Mouse (Mus musculus) liver, adult 2 months (tissue): ENCODE data around the gene Dlg2. TPM values are rescaled to one million over a fixed set of nuclear protein-coding genes. Genes with fewer than 3 reads are reported as not detected.

Experiments
- DNase-seq: peaks from one replicate; pipeline ENCODE4 v3.0.0-alpha.2; 2011; ENCODE audit warnings: low read depth, low spot score; ENCODE audit errors: extremely low read depth
- H3K27ac ChIP-seq: fragments of 200-500 bp; replicated peaks from 2 replicates; pipeline ENCODE4 v1.5.1; 2012; ENCODE audit warnings: low read depth, mild to moderate bottlenecking, control low read depth, inconsistent platforms, low read length; ENCODE audit not compliant: insufficient read depth
- H3K27me3 ChIP-seq: fragments of 200-500 bp; 2 replicates; pipeline ENCODE4 v1.6.1; 2012; ENCODE audit warnings: mild to moderate bottlenecking, moderate library complexity, low read length, inconsistent platforms; ENCODE audit not compliant: control insufficient read depth, insufficient read depth
- H3K36me3 ChIP-seq: fragments of 200-500 bp; 2 replicates; pipeline ENCODE4 v1.6.1; 2012; ENCODE audit warnings: low read length, inconsistent platforms; ENCODE audit not compliant: control insufficient read depth, insufficient read depth
- H3K4me1 ChIP-seq: fragments of 200-500 bp; 2 replicates; pipeline ENCODE4 v1.6.1; 2011; ENCODE audit warnings: low read length; ENCODE audit not compliant: control insufficient read depth, insufficient read depth
- H3K4me3 ChIP-seq: fragments of 200-500 bp; 2 replicates; pipeline ENCODE4 v1.5.1; 2011; ENCODE audit warnings: low read depth, mild to moderate bottlenecking, control low read depth, low read length, moderate library complexity; ENCODE audit not compliant: insufficient read depth
- H3K79me2 ChIP-seq: fragments of 200-500 bp; 2 replicates; pipeline ENCODE4 v1.6.1; 2012; ENCODE audit warnings: inconsistent platforms, mild to moderate bottlenecking, low read length, moderate library complexity; ENCODE audit not compliant: control insufficient read depth, insufficient read depth
- H3K9ac ChIP-seq: fragments of 200-500 bp; 2 replicates; pipeline ENCODE4 v1.6.1; 2012; ENCODE audit warnings: low read depth, mild to moderate bottlenecking, control low read depth, inconsistent platforms, low read length
- CTCF ChIP-seq: fragments of 200-500 bp; IDR thresholded peaks from 2 replicates; pipeline ENCODE4 v1.5.1; 2011; ENCODE audit warnings: low read depth, low read length, control low read depth
- POLR2A ChIP-seq: fragments of 200-500 bp; IDR thresholded peaks from 2 replicates; pipeline ENCODE4 v1.6.1; 2011; ENCODE audit warnings: low read length, control low read depth; ENCODE audit not compliant: insufficient read depth; ENCODE audit errors: extremely low read depth
- WGBS: fragments of 180-500 bp; shearing (Covaris S2); methylation state at CpG from one replicate; pipeline ENCODE4 v1.1.7; 2018; 5-methylcytosine and 5-hydroxymethylcytosine counted together
- polyA plus RNA-seq: library from polyadenylated mRNA; depleted of rRNA; stranded (reverse); fragments of >200 nt; gene quantifications from 2 replicates; pipeline ENCODE4 v1.2.3, GENCODE M21; 2012
- total RNA-seq: library from RNA; depleted of rRNA; stranded (reverse); fragments of >200 nt; gene quantifications from 2 replicates; pipeline ENCODE4 v1.2.3, GENCODE M21; 2014

The Dlg2 gene
- total and polyA plus RNA-seq, 2 experiments, result 0.65 TPM; not detected in 1

DNA sequence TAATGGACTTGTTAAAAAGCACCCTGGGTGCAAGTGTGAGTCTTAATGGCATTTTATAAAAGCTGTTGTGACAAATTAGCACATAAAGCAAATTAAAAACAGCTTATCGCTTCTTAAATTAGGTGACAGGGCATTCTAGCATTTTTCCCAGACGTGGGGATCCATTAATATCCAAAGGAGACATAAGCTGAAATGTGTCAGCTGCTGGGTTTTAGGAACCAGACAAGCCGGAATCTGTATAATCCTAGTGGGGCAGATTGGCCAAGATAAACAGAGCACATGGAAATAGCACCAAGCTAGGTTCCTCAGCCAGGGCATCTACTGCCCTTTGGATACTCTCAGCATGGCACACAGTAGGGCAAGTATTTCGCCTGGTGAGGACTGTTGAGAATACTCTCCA is 1895.2 kb downstream of the Dlg2 start:
- Histone ChIP-seq H3K9ac (no peak overlapping the region), H3K36me3 (no peaks in the 10 kb centered on the region), H3K4me1 (no peaks in the 10 kb centered on the region), H3K27me3 (no peaks in the 10 kb centered on the region), H3K4me3 (no peak overlapping the region), H3K79me2 (no peaks in the 10 kb centered on the region), H3K27ac (no peak overlapping the region)
- DNase-seq, result no peak
- WGBS, result 74% methylated on average over 4 of the region's 4 CpGs
- no peak for TF ChIP-seq POLR2A
- TF ChIP-seq CTCF, result no peak

DNA sequence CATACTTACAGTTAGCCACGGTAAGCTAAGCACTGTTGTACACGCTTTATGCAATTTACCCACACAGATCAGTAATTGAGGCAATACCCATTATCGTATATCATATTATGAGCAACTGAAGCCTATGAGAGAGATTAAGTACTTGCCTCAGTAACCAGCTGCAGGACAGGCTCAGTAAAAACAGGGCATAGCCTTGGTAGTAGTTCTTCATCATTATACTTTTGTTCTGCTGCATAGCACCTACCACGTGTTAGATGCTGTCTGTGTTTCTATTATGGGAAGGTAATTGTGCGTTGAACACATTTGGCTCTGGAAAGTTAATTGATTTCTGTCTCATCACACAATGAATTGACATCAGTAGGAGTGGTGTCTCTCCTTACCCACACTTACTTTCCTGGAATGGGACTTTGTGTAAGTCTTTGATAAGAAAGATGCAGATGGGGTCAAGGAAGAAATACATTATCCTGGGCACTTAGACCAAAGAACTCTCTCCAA is 1897.4 kb downstream of the Dlg2 start:
- TF ChIP-seq CTCF, result no peak
- no peak for TF ChIP-seq POLR2A
- Histone ChIP-seq H3K79me2 (no peaks in the 10 kb centered on the region), H3K27me3 (no peaks in the 10 kb centered on the region), H3K4me3 (no peak overlapping the region), H3K9ac (no peak overlapping the region), H3K36me3 (no peaks in the 10 kb centered on the region), H3K27ac (no peak overlapping the region), H3K4me1 (no peaks in the 10 kb centered on the region)
- no peak for DNase-seq
- WGBS, result 91% methylated on average over 5 of the region's 5 CpGs

DNA sequence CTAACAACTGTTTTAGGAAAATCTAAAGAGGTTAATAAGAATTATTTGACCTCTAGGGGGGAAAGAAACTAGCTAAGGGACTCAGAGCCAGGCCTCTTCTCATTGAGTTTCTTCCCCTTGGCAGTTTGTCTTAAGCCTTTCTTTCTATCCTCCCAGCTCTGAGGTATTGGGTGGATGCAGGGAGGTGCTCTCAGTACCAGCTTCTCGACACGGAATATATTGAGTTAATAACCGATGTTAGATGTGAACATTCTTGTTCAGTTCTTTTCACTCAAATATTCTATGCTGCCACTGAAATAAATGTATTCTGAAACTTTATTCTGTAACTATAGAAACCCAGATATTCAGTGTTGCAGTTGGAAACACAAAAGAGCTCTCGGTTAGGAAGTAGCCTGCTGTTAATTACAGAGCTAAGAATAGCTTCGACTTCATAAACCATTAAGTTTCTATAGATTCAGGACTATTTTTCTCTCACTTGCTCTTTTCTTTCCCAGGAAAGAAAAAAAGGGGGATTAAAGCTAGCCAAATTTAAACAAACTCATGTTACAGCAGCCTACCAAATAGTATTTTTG is 1907.5 kb downstream of the Dlg2 start:
- no peak overlapping the region for H3K9ac ChIP-seq
- H3K27me3 ChIP-seq, result no peaks in the 10 kb centered on the region
- H3K27ac ChIP-seq, result no peak overlapping the region
- H3K79me2 ChIP-seq, result no peaks in the 10 kb centered on the region
- WGBS, result 79% methylated on average over 5 of the region's 5 CpGs
- TF ChIP-seq CTCF (no peak), POLR2A (no peak)
- no peaks in the 10 kb centered on the region for H3K4me1 ChIP-seq
- no peak overlapping the region for H3K4me3 ChIP-seq
- no peak for DNase-seq
- H3K36me3 ChIP-seq, result no peaks in the 10 kb centered on the region

DNA sequence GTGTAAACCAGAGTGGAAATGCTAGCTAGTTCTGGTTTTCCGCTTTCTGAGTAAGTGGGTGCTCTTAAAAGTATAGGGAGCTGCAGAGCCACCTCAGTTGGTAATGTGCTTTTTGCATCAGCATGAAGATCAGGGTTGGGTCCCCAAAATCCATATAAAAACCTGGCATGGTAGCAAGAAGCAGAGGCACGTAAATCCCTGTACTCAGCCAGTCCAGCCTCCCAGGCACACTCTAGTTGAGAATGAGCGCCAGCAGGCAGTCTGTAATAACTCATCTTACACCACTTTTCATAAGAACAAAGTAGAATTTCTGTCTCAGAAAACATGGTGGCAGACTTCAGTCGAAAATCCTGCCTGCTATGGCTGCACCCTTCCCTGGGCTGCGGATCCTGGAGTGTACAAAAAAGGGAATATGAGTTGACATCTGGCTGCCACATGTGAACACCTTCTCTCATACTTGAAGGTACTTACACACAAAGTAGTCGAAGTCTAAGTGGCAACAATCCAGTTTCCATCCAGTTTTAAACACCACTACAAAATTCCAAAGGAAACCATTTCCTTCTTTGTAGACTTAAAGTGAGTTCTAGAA is 1915.7 kb downstream of the Dlg2 start:
- DNase-seq, result no peak
- Histone ChIP-seq H3K4me1 (no peaks in the 10 kb centered on the region), H3K4me3 (no peak overlapping the region), H3K9ac (no peak overlapping the region), H3K79me2 (no peaks in the 10 kb centered on the region), H3K27me3 (no peaks in the 10 kb centered on the region), H3K27ac (no peak overlapping the region), H3K36me3 (no peaks in the 10 kb centered on the region)
- TF ChIP-seq CTCF (no peak), POLR2A (no peak)
- 83% methylated on average over 6 of the region's 6 CpGs for WGBS

DNA sequence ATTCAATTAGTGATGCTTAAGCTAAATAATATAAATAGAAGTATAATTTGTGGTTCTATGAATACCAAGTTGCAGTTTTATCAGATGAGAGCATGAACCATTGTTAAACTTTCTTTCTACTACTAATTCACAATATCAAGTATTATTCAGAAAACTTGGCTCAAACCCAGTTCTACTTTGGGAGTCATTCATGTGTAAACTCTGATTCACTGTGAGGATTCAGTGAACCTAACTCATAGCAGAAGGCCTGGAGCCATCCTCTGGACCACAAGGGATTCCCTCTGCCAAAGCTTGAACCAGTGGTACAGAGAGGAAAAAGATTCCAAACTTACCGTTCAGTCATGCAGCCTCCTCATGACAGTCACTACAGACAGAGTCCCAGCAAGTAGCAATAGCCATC is 1920.3 kb downstream of the Dlg2 start:
- Histone ChIP-seq H3K27me3 (no peaks in the 10 kb centered on the region), H3K79me2 (no peaks in the 10 kb centered on the region), H3K27ac (no peak overlapping the region), H3K4me3 (no peak overlapping the region), H3K36me3 (no peaks in the 10 kb centered on the region), H3K9ac (no peak overlapping the region), H3K4me1 (no peaks in the 10 kb centered on the region)
- WGBS, result 83% methylated on average over 1 of the region's 1 CpGs
- TF ChIP-seq CTCF, result no peak
- no peak for DNase-seq

DNA sequence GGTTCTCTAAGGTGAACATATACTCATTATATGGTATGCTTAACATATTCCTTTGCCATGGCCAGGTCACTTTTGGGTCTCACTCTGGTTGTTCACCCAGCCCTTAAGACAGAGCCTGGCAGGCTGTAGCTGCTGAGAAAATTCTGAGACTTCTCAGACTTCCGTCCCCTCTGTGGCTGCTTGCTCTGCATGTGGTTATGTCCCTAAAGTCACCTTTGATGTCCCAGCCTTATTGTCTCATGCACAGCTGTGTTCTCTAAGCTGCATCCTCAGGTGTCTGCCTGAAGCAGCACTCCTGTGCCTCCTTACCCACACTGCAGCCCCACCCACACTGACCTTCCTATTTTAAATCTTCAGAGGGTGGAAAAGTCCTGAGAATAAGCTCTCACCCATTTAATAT is 1922.4 kb downstream of the Dlg2 start:
- no peaks in the 10 kb centered on the region for H3K4me1 ChIP-seq
- WGBS, result 81% methylated on average over 1 of the region's 1 CpGs
- H3K79me2 ChIP-seq, result no peaks in the 10 kb centered on the region
- no peaks in the 10 kb centered on the region for H3K36me3 ChIP-seq
- no peaks in the 10 kb centered on the region for H3K27me3 ChIP-seq
- no peak overlapping the region for H3K27ac ChIP-seq
- H3K9ac ChIP-seq, result no peak overlapping the region
- no peak for DNase-seq
- no peak overlapping the region for H3K4me3 ChIP-seq
- TF ChIP-seq POLR2A (no peak), CTCF (no peak)
